Mouse (Mus musculus) forebrain, embryonic 12.5 days (tissue): ENCODE measurements around the gene Awat1. TPM values are rescaled to one million over a fixed set of nuclear protein-coding genes. Genes with fewer than 3 reads are reported as not detected.
A peak's percentile ranks its signal among the peaks of the same experiment; 100 is the strongest.

ENCODE experiments used
- ATAC-seq: fragments of 200-750 bp; cut with Nextera tagmentation; 2 replicates; pipeline ENCODE4 v1.8.0; 2017; ENCODE audit warnings: moderate TSS enrichment; ENCODE audit not compliant: low FRiP score
- H3K27ac ChIP-seq: fragments of 300-500 bp; sonication (generic); 2 replicates; pipeline ENCODE4 v1.5.1; 2016; ENCODE audit warnings: mild to moderate bottlenecking
- H3K27me3 ChIP-seq: fragments of 300-500 bp; sonication (generic); 2 replicates; pipeline ENCODE4 v1.6.1; 2016; ENCODE audit warnings: mild to moderate bottlenecking
- H3K36me3 ChIP-seq: fragments of 300-500 bp; sonication (generic); replicated peaks from 2 replicates; pipeline ENCODE4 v1.6.1; 2016; ENCODE audit warnings: mild to moderate bottlenecking
- H3K4me1 ChIP-seq: fragments of 300-500 bp; sonication (generic); 2 replicates; pipeline ENCODE4 v1.6.1; 2016
- H3K4me2 ChIP-seq: fragments of 300-500 bp; sonication (generic); 2 replicates; pipeline ENCODE4 v1.6.1; 2016; ENCODE audit warnings: mild to moderate bottlenecking, moderate library complexity
- H3K4me3 ChIP-seq: fragments of 300-500 bp; sonication (generic); replicated peaks from 2 replicates; pipeline ENCODE4 v1.5.1; 2016; ENCODE audit warnings: mild to moderate bottlenecking
- H3K9ac ChIP-seq: fragments of 300-500 bp; sonication (generic); 2 replicates; pipeline ENCODE4 v1.6.1; 2016; ENCODE audit warnings: mild to moderate bottlenecking
- H3K9me3 ChIP-seq: fragments of 300-500 bp; sonication (generic); 2 replicates; pipeline ENCODE4 v1.6.1; 2016
- whole genome bisulfite sequencing: fragments of 180-500 bp; shearing (Covaris S2); methylation state at CpG from one replicate; pipeline ENCODE4 v1.1.7; 2016; 5-methylcytosine and 5-hydroxymethylcytosine counted together
- polyA plus RNA-seq: library from polyadenylated mRNA; unstranded; fragments of >200 nt; fragmentation: Nextera tagmentation; extraction: Ambion mirVana; gene quantifications from 2 replicates; pipeline ENCODE4 v1.2.1, GENCODE M21; 2016

The Awat1 gene
- not detected in 2 replicates for polyA plus RNA-seq

GRCm38 (mm10) chrX:100571951-100572350 lies at the start of gene Awat1:
Gene Awat1 (plus strand): TSS chrX:100572251.
- peaks cover 8% of the 10 kb centered on the region; the same call in 1 of the 2 replicates for H3K27me3 ChIP-seq
- WGBS, result 78% methylated on average over 1 of the region's 1 CpGs

DNA sequence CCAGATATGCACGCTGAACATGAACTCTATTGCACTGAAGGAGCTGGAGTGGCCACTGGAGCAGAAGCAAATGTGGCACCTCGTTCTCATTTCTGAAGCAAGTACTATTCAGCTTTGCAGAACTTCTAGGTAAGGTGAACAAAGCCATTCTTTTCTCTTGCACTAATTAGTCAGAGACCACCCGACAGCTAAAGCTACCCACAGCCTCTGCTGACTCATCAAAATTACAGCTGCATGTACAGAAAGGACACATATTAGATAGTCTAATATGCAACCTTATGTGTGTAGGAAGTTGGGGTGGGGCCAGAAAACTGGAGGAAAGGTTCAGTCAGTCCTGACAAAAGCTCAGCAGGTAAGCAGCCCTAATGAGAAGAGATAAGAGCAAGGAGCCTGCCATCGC lies 47.6 kb upstream of the Awat1 start, which contains the start of gene Dgat2l6:
Dgat2l6 (plus strand) TSS at position 368 of the 400 bp plus-strand sequence.
- Histone ChIP-seq H3K27me3 (no peaks in the 10 kb centered on the region; the same call in 1 of the 2 replicates), H3K9me3 (no peaks in the 10 kb centered on the region), H3K27ac (no peak within 1 kb of the TSS), H3K9ac (no peak within 1 kb of the TSS), H3K4me3 (no peak within 1 kb of the TSS), H3K4me2 (no peak within 1 kb of the TSS), H3K4me1 (no peaks in the 10 kb centered on the region), H3K36me3 (no peaks in the 10 kb centered on the region)
- ATAC-seq, result no peak
- 64% methylated on average over 4 of the region's 4 CpGs for WGBS

More at GRCm38 (mm10) chrX:100571951-100572350, at the start of gene Awat1:
- Histone ChIP-seq H3K9ac (no peak within 1 kb of the TSS), H3K4me2 (no peak within 1 kb of the TSS), H3K27ac (no peak within 1 kb of the TSS), H3K36me3 (no peaks in the 10 kb centered on the region), H3K4me1 (no peaks in the 10 kb centered on the region), H3K4me3 (no peak within 1 kb of the TSS), H3K9me3 (no peaks in the 10 kb centered on the region)
- no peak for ATAC-seq

GRCm38 (mm10) chrX:100556026-100556425 lies 16.0 kb upstream of the Awat1 start:
- no peak overlapping the region for H3K4me2 ChIP-seq
- no peaks in the 10 kb centered on the region for H3K36me3 ChIP-seq
- H3K27me3 ChIP-seq, result peaks cover 9% of the 10 kb centered on the region; the same call in 1 of the 2 replicates
- H3K4me1 ChIP-seq, result no peaks in the 10 kb centered on the region
- WGBS, result 82% methylated on average over 3 of the region's 3 CpGs
- no peaks in the 10 kb centered on the region for H3K9me3 ChIP-seq
- no peak overlapping the region for H3K9ac ChIP-seq
- no peak overlapping the region for H3K27ac ChIP-seq
- ATAC-seq, result no peak
- no peak overlapping the region for H3K4me3 ChIP-seq

DNA sequence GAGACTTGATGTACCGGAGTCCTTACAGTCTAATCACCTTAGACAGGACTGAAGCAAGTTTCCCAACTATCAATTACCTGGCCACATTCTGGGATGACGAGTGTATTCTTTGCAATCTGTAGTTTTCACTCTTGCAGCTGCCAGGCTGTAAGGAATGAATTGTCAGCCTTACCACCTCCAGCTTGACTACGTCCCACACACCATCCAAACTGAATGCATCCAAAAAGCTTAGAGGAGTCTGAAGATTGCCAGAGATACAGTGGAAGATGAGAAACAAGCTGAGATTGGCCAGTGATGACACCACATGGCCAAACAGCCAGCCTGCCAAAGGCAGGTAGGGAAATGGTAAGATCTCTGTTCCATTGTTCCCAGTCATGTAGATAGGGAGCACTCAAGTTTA lies 6.4 kb upstream of the Awat1 start:
- no peaks in the 10 kb centered on the region for H3K9me3 ChIP-seq
- no peaks in the 10 kb centered on the region for H3K36me3 ChIP-seq
- no peak for ATAC-seq
- H3K4me1 ChIP-seq, result no peaks in the 10 kb centered on the region
- peaks cover 7% of the 10 kb centered on the region for H3K27me3 ChIP-seq
- H3K4me2 ChIP-seq, result no peak overlapping the region
- H3K9ac ChIP-seq, result no peak overlapping the region
- no peak overlapping the region for H3K27ac ChIP-seq
- 86% methylated on average over 3 of the region's 3 CpGs for WGBS
- no peak overlapping the region for H3K4me3 ChIP-seq

GRCm38 (mm10) chrX:100594791-100595190 lies 22.7 kb downstream of the Awat1 start, which contains the start of gene P2ry4:
Gene P2ry4 (minus strand): TSS chrX:100594869.
- no peak for ATAC-seq
- H3K4me2 ChIP-seq, result no peak within 1 kb of the TSS
- no peaks in the 10 kb centered on the region for H3K9me3 ChIP-seq
- H3K27me3 ChIP-seq, result peaks cover 25% of the 10 kb centered on the region
- no peaks in the 10 kb centered on the region for H3K36me3 ChIP-seq
- WGBS, result 65% methylated on average over 4 of the region's 4 CpGs
- H3K4me1 ChIP-seq, result no peaks in the 10 kb centered on the region
- no peak within 1 kb of the TSS for H3K27ac ChIP-seq
- H3K9ac ChIP-seq, result no peak within 1 kb of the TSS
- no peak within 1 kb of the TSS for H3K4me3 ChIP-seq

- Histone ChIP-seq H3K36me3 (no peaks in the 10 kb centered on the region), H3K9me3 (no peaks in the 10 kb centered on the region), H3K4me2 (no peak overlapping the region), H3K27me3 (peaks cover 22% of the 10 kb centered on the region), H3K4me1 (no peaks in the 10 kb centered on the region), H3K27ac (no peak overlapping the region), H3K4me3 (no peak overlapping the region), H3K9ac (no peak overlapping the region)
- WGBS, result 26% methylated on average over 5 of the region's 5 CpGs
- ATAC-seq, result no peak
Observed at GRCm38 (mm10) chrX:100597439-100597838, 25.4 kb downstream of the Awat1 start.

DNA sequence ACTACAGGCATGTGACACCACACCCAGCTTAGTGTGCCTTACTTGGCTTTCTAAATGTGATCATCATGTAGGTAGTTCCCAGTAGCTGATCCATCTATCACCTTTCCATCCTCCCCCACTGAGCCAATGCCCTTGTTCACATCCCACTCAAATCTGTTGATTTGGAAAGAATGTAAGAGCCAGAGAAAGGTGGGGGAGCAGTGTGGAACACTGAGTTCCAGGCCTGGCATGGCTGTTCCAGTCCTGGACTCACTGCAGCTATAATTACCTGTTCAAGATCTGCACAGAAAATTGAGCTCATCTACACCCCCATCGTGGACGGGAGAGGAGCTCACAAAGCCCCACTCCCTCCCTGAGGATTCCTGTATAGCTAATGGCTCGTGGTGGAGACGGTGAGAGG lies 27.7 kb downstream of the Awat1 start:
- Histone ChIP-seq H3K27me3 (peaks cover 21% of the 10 kb centered on the region), H3K4me1 (no peaks in the 10 kb centered on the region), H3K36me3 (no peaks in the 10 kb centered on the region), H3K27ac (no peak overlapping the region), H3K9me3 (no peaks in the 10 kb centered on the region), H3K9ac (no peak overlapping the region), H3K4me2 (no peak overlapping the region), H3K4me3 (no peak overlapping the region)
- whole genome bisulfite sequencing, result 62% methylated on average over 4 of the region's 4 CpGs
- no peak for ATAC-seq

GRCm38 (mm10) chrX:100605314-100605713 lies 33.3 kb downstream of the Awat1 start, which contains the start of gene Arr3:
Gene Arr3 (plus strand): TSS chrX:100605497.
- no peak within 1 kb of the TSS for H3K4me3 ChIP-seq
- H3K9me3 ChIP-seq, result no peaks in the 10 kb centered on the region
- no peaks in the 10 kb centered on the region for H3K4me1 ChIP-seq
- no peak within 1 kb of the TSS for H3K4me2 ChIP-seq
- H3K9ac ChIP-seq, result no peak within 1 kb of the TSS
- ATAC-seq, result no peak
- no peaks in the 10 kb centered on the region for H3K36me3 ChIP-seq
- peaks cover 17% of the 10 kb centered on the region; the same call in 1 of the 2 replicates for H3K27me3 ChIP-seq
- no peak within 1 kb of the TSS for H3K27ac ChIP-seq
- 40% methylated on average over 1 of the region's 1 CpGs for WGBS

DNA sequence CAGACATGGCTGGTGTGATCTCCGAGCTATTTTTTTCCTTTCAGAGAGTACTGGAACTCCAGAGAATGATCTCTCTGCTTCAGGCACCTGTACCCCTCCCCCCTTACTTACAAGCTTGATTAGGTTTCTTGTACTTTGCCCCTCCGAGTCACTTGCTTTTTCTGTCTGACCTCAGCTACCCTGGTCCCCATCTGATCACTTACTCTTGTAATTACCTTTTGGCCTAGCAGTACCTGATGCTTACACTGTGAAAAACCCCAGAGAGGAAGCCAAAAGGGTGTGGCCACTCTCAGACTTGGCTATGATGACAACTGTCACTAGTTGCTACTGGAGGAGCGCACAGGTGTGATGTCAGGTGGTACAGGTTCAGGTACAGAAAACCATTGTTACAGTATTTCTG lies 46.4 kb downstream of the Awat1 start:
- no peak overlapping the region for H3K4me3 ChIP-seq
- H3K36me3 ChIP-seq, result peaks cover 10% of the 10 kb centered on the region; the same call in 1 of the 2 replicates
- H3K9me3 ChIP-seq, result no peaks in the 10 kb centered on the region
- H3K27ac ChIP-seq, result no peak overlapping the region
- no peak overlapping the region for H3K4me2 ChIP-seq
- no peaks in the 10 kb centered on the region for H3K4me1 ChIP-seq
- no peak for ATAC-seq
- 76% methylated on average over 3 of the region's 3 CpGs for WGBS
- peaks cover 16% of the 10 kb centered on the region for H3K27me3 ChIP-seq
- H3K9ac ChIP-seq, result no peak overlapping the region

DNA sequence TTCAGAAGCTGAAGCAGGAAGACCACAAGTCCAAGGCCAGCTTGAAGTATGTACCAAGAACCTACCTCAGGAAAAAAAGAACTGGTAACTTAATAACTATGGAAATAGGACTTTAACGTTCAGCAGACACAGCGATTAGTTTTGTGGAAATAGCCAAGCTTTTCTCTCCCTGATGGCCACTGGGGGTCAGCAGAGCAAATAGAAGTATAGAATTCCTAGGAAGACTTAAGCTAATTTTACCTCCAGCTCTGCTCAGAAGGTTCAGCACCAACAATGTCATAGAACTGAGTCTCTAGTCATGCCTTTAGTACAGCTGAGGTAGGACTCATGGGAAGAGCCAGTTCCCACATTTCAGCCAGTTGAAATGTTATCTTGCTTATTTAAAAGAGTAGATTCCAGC lies 49.3 kb downstream of the Awat1 start:
- H3K9ac ChIP-seq, result no peak overlapping the region
- H3K4me1 ChIP-seq, result no peaks in the 10 kb centered on the region
- H3K27ac ChIP-seq, result no peak overlapping the region
- no peaks in the 10 kb centered on the region for H3K9me3 ChIP-seq
- peaks cover 16% of the 10 kb centered on the region for H3K27me3 ChIP-seq
- no peak overlapping the region for H3K4me2 ChIP-seq
- no peak for ATAC-seq
- no peak overlapping the region for H3K4me3 ChIP-seq
- WGBS, result 73% methylated on average over 2 of the region's 2 CpGs
- H3K36me3 ChIP-seq, result peaks cover 12% of the 10 kb centered on the region; the same call in 1 of the 2 replicates

- ATAC-seq, result no peak
- no peaks in the 10 kb centered on the region for H3K9me3 ChIP-seq
- no peak overlapping the region for H3K9ac ChIP-seq
- no peak overlapping the region for H3K4me2 ChIP-seq
- 87% methylated on average over 4 of the region's 4 CpGs for WGBS
- peaks cover 12% of the 10 kb centered on the region; the same call in 1 of the 2 replicates for H3K36me3 ChIP-seq
- no peak overlapping the region for H3K27ac ChIP-seq
- H3K27me3 ChIP-seq, result no peaks in the 10 kb centered on the region; the same call in 1 of the 2 replicates
- H3K4me3 ChIP-seq, result no peak overlapping the region
- H3K4me1 ChIP-seq, result peaks cover 5% of the 10 kb centered on the region; the same call in 1 of the 2 replicates
Observed at GRCm38 (mm10) chrX:100624242-100624641, 52.2 kb downstream of the Awat1 start.

DNA sequence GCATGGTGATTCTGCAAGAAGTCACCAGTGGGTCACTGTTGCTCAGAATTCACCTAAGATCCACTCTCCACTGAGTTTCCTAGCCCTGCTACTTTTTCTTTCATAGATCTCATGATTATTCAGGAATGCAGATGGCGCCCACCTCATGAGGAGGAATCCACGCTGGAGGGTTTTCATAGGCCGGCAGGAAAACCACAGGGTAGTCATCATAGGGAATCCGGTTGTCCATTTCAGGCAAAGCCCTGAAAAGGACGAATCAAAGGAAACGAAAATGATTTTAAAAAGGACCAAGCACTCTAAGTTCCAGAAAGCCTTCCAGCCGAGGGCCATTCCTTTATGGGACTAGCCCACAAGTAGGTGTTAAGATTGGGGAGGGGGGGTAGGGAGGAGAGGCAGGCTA lies 53.1 kb downstream of the Awat1 start:
- no peaks in the 10 kb centered on the region for H3K9me3 ChIP-seq
- H3K27ac ChIP-seq, result no peak overlapping the region
- peaks cover 5% of the 10 kb centered on the region; the same call in 1 of the 2 replicates for H3K4me1 ChIP-seq
- peak overlapping the region; percentile 63 for H3K9ac ChIP-seq
- peak overlapping the region; percentile 58 for H3K4me3 ChIP-seq
- H3K4me2 ChIP-seq, result peak overlapping the region; percentile 56
- WGBS, result 30% methylated on average over 7 of the region's 7 CpGs
- H3K36me3 ChIP-seq, result peaks cover 12% of the 10 kb centered on the region; the same call in 1 of the 2 replicates
- no peaks in the 10 kb centered on the region; the same call in 1 of the 2 replicates for H3K27me3 ChIP-seq
- 0 out of 2 replicates have a peak, but pooled peaks have one; percentile 7 for ATAC-seq

GRCm38 (mm10) chrX:100625546-100625801 lies 53.4 kb downstream of the Awat1 start, which contains the start of gene Kif4:
Gene Kif4 (plus strand): TSS chrX:100625737.
- peak within 1 kb of the TSS; percentile 58 for H3K4me3 ChIP-seq
- H3K9me3 ChIP-seq, result no peaks in the 10 kb centered on the region
- peak within 1 kb of the TSS; percentile 61 for H3K4me2 ChIP-seq
- H3K36me3 ChIP-seq, result peaks cover 12% of the 10 kb centered on the region; the same call in 1 of the 2 replicates
- peak within 1 kb of the TSS; percentile 85 for H3K27ac ChIP-seq
- no peak for ATAC-seq
- H3K4me1 ChIP-seq, result peaks cover 5% of the 10 kb centered on the region; the same call in 1 of the 2 replicates
- WGBS, result 24% methylated on average over 3 of the region's 3 CpGs
- H3K9ac ChIP-seq, result peak within 1 kb of the TSS; percentile 68
- no peaks in the 10 kb centered on the region; the same call in 1 of the 2 replicates for H3K27me3 ChIP-seq
